Mouse (Mus musculus) left cerebral cortex, postnatal 10 days (tissue): ENCODE data around the gene Pgf. TPM values are rescaled to one million over a fixed set of nuclear protein-coding genes. Genes with fewer than 3 reads are reported as not detected.

Source experiments
- DNase-seq, 2 experiments: peaks; one replicate each; pipeline ENCODE4 v3.0.0; 2021 to 2022; ENCODE audit warnings: low spot score in 2 of 2, mixed read lengths in 1 of 2; ENCODE audit errors: extremely low spot score in 1 of 2
- intact Hi-C: fragments of 180-260 bp; cut with DNase I; formaldehyde crosslinking; loops from one replicate; pipeline ENCODE4 v1.15.1; 2025
- total RNA-seq, 2 experiments: library from RNA; stranded (reverse); gene quantifications; 2 replicates each; pipeline ENCODE4 v1.2.3; 2021

Pgf gene
- total RNA-seq, 2 experiments from 2014 or later = 3.9 to 4.8 TPM

GRCm38 (mm10) chr12:85193923-85194622, 16.5 kb upstream of the Pgf start:
- intact Hi-C loops = no loop called here
- DNase-seq = no peak

- intact Hi-C loops = no loop called here
- no peak for DNase-seq
Observed at GRCm38 (mm10) chr12:85193146-85193545, 15.6 kb upstream of the Pgf start.

- DNase-seq = peak in 1 of 2 experiments; percentile 69
- intact Hi-C loops = no loop called here
Observed at GRCm38 (mm10) chr12:85192461-85193108, 15.0 kb upstream of the Pgf start.

GRCm38 (mm10) chr12:85190290-85190689, 12.7 kb upstream of the Pgf start:
- intact Hi-C loops = no loop called here
- DNase-seq = no peak

- intact Hi-C loops = no loop called here
- DNase-seq = no peak
Observed at GRCm38 (mm10) chr12:85186361-85186760, 8.8 kb upstream of the Pgf start.

GRCm38 (mm10) chr12:85185810-85186209, 8.2 kb upstream of the Pgf start:
- intact Hi-C loops = no loop called here
- no peak for DNase-seq

GRCm38 (mm10) chr12:85184118-85184517, 6.5 kb upstream of the Pgf start:
- intact Hi-C loops = loop anchor here (5.0 kb wide), 1 partner anchor 33 kb away; the partner anchor contains the start of gene Eif2b2

GRCm38 (mm10) chr12:85182898-85183297, 5.3 kb upstream of the Pgf start:
- intact Hi-C loops = loop anchor here (5.0 kb wide), 1 partner anchor 34 kb away; the partner anchor contains the start of gene Eif2b2
- DNase-seq = no peak

More at GRCm38 (mm10) chr12:85184118-85184517, 6.5 kb upstream of the Pgf start:
- no peak for DNase-seq

GRCm38 (mm10) chr12:85182345-85182643, 4.7 kb upstream of the Pgf start:
- intact Hi-C loops = loop anchor here (5.0 kb wide), 1 partner anchor 35 kb away; the partner anchor contains the start of gene Eif2b2
- DNase-seq = no peak

- intact Hi-C loops = loop anchor here (5.0 kb wide), 1 partner anchor 36 kb away; the partner anchor contains the start of gene Eif2b2
- DNase-seq = no peak
Observed at GRCm38 (mm10) chr12:85181475-85182344, 4.1 kb upstream of the Pgf start.

- DNase-seq = no peak
- intact Hi-C loops = no loop called here
Observed at GRCm38 (mm10) chr12:85178294-85178693, 704 bp upstream of the Pgf start.

GRCm38 (mm10) chr12:85176846-85177523, 605 bp downstream of the Pgf start:
- DNase-seq = no peak
- intact Hi-C loops = no loop called here

- intact Hi-C loops = no loop called here
- peak in 1 of 2 experiments; percentile 85 for DNase-seq
Observed at GRCm38 (mm10) chr12:85175926-85176845, 1.4 kb downstream of the Pgf start.

- no peak for DNase-seq
- intact Hi-C loops = no loop called here
Observed at GRCm38 (mm10) chr12:85175087-85175675, 2.4 kb downstream of the Pgf start.

- DNase-seq = no peak
- intact Hi-C loops = no loop called here
Observed at GRCm38 (mm10) chr12:85174016-85174415, 3.6 kb downstream of the Pgf start.

GRCm38 (mm10) chr12:85170948-85171307, 6.7 kb downstream of the Pgf start:
- DNase-seq = no peak
- intact Hi-C loops = no loop called here

GRCm38 (mm10) chr12:85170284-85170947, 7.2 kb downstream of the Pgf start:
- intact Hi-C loops = no loop called here
- no peak for DNase-seq
